Mouse (Mus musculus) kidney, embryonic 14.5 days (tissue): ENCODE measurements around the gene Olfr220. TPM values are rescaled to one million over a fixed set of nuclear protein-coding genes. Genes with fewer than 3 reads are reported as not detected.

Experiments used
- ATAC-seq: fragments of 200-750 bp; cut with Nextera tagmentation; 2 replicates; pipeline ENCODE4 v1.8.0; 2017; ENCODE audit warnings: moderate number of reproducible peaks, mild to moderate bottlenecking, moderate TSS enrichment, moderate library complexity; ENCODE audit not compliant: low FRiP score, low TSS enrichment
- H3K27ac ChIP-seq: fragments of 300-500 bp; sonication (generic); 2 replicates; pipeline ENCODE4 v1.5.1; 2014; ENCODE audit warnings: low read depth, mild to moderate bottlenecking, low read length, moderate library complexity, mixed read lengths
- H3K27me3 ChIP-seq: fragments of 300-500 bp; sonication (generic); 2 replicates; pipeline ENCODE4 v1.6.1; 2014; ENCODE audit warnings: mild to moderate bottlenecking, low read length; ENCODE audit not compliant: control insufficient read depth, insufficient read depth
- H3K36me3 ChIP-seq: fragments of 300-500 bp; sonication (generic); 2 replicates; pipeline ENCODE4 v1.6.1; 2014; ENCODE audit warnings: low read length, mixed read lengths; ENCODE audit not compliant: control insufficient read depth, insufficient read depth
- H3K4me1 ChIP-seq: fragments of 300-500 bp; sonication (generic); 2 replicates; pipeline ENCODE4 v1.6.1; 2014; ENCODE audit warnings: low read length, mixed read lengths; ENCODE audit not compliant: control insufficient read depth, insufficient read depth
- H3K4me2 ChIP-seq: fragments of 300-500 bp; sonication (generic); replicated peaks from 2 replicates; pipeline ENCODE4 v1.6.1; 2014; ENCODE audit warnings: low read depth, mild to moderate bottlenecking, low read length
- H3K4me3 ChIP-seq: fragments of 300-500 bp; sonication (generic); 2 replicates; pipeline ENCODE4 v1.5.1; 2014; ENCODE audit warnings: mild to moderate bottlenecking, low read length
- H3K9ac ChIP-seq: fragments of 300-500 bp; sonication (generic); 2 replicates; pipeline ENCODE4 v1.6.1; 2014; ENCODE audit warnings: low read depth, mild to moderate bottlenecking, low read length, moderate library complexity
- H3K9me3 ChIP-seq: fragments of 300-500 bp; sonication (generic); 2 replicates; pipeline ENCODE4 v1.6.1; 2016; ENCODE audit warnings: low read length; ENCODE audit not compliant: control insufficient read depth
- WGBS: fragments of 180-500 bp; shearing (Covaris S2); extraction: QIAGEN DNeasy Blood & Tissue Kit; methylation state at CpG from one replicate; pipeline ENCODE4 v1.1.7; 2014; 5-methylcytosine and 5-hydroxymethylcytosine counted together
- polyA plus RNA-seq: library from polyadenylated mRNA; unstranded; fragments of >200 nt; fragmentation: Nextera tagmentation; extraction: Ambion mirVana; gene quantifications from 2 replicates; pipeline ENCODE4 v1.2.1, GENCODE M21; 2014

The Olfr220 gene
- polyA plus RNA-seq, result not detected in 2 replicates

DNA sequence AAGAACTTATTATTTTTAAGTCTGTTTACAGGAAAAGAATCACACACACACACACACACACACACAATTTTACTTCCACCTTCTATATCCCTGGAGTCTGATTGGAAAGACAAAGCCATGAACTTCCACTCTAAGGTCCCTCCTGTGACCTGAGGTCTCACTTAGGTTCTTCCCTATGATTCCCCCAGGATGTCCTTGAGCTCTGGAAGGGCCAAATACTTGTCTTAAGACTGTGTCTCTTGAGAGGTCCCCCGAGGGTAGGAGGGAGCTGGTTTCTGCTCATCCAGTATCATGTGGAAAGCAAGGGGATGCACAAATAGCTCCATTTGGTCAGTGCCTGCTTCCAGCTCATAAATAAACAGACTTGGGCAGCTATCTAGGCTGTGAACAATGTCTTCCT lies at the start of gene Olfr220:
TSS of gene Olfr220 (plus strand) at position 301 of the 400 bp plus-strand sequence.
- Histone ChIP-seq H3K36me3 (no peaks in the 10 kb centered on the region), H3K4me1 (no peaks in the 10 kb centered on the region), H3K27ac (no peak within 1 kb of the TSS), H3K4me3 (no peak within 1 kb of the TSS), H3K9me3 (no peaks in the 10 kb centered on the region), H3K27me3 (no peaks in the 10 kb centered on the region), H3K4me2 (no peak within 1 kb of the TSS), H3K9ac (no peak within 1 kb of the TSS)
- WGBS, result 48% methylated on average over 1 of the region's 1 CpGs
- ATAC-seq, result no peak

GRCm38 (mm10) chr1:174422959-174423358 lies 18.9 kb upstream of the Olfr220 start:
- Histone ChIP-seq H3K9ac (no peak overlapping the region), H3K4me2 (no peak overlapping the region), H3K27ac (no peak overlapping the region), H3K4me1 (no peaks in the 10 kb centered on the region), H3K4me3 (no peak overlapping the region), H3K27me3 (no peaks in the 10 kb centered on the region), H3K9me3 (no peaks in the 10 kb centered on the region), H3K36me3 (no peaks in the 10 kb centered on the region)
- WGBS, result 87% methylated on average over 4 of the region's 4 CpGs
- ATAC-seq, result no peak

GRCm38 (mm10) chr1:174423764-174424163 lies 18.1 kb upstream of the Olfr220 start, which contains the start of gene Olfr414:
Gene Olfr414, plus strand, starts transcription at chr1:174424064.
- ATAC-seq, result no peak
- WGBS, result 81% methylated on average over 1 of the region's 1 CpGs

DNA sequence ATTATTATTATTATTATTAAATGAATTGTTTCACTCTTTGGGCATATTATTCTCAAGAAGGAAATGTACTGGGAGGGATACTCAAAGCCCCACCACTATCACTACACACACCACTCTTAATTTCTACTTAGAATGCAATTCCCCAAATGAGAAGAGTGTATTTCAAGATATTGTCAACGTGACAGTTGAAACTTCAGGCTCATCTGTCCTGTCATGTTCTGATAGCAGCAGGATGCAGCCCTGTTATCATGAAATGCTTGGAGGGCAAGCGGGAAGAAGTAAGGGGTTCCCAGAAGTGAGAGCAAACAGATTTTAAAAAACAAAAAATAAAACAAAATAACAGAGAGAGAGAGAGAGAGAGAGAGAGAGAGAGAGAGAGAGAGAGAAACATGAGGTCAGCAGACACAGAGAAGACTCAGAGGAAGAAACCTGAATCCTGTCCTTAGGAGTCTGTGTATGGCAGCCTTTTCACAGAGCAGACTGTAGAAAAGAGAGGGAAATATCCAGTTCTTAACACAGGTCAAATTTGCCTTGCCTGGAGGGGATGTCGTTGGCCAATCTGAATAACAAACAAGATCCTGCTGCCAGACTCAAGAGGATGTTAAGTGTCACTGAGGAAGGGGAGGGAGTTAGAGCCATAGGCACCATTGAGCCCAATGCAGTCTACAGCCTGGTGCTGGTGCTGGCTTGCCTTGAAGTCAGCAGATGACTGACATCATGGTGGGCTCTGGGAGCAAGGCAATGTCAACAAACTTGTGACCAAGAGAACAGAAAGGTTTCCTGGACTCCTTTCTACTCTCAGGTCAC lies 15.5 kb upstream of the Olfr220 start:
- no peak for ATAC-seq

More at GRCm38 (mm10) chr1:174423764-174424163, 18.1 kb upstream of the Olfr220 start, which contains the start of gene Olfr414:
- Histone ChIP-seq H3K9me3 (no peaks in the 10 kb centered on the region), H3K9ac (no peak within 1 kb of the TSS), H3K27me3 (no peaks in the 10 kb centered on the region), H3K4me3 (no peak within 1 kb of the TSS), H3K4me2 (no peak within 1 kb of the TSS), H3K36me3 (no peaks in the 10 kb centered on the region), H3K27ac (no peak within 1 kb of the TSS), H3K4me1 (no peaks in the 10 kb centered on the region)

GRCm38 (mm10) chr1:174427402-174427801 lies 14.5 kb upstream of the Olfr220 start:
- 90% methylated on average over 1 of the region's 1 CpGs for WGBS
- Histone ChIP-seq H3K4me1 (no peaks in the 10 kb centered on the region), H3K27me3 (no peaks in the 10 kb centered on the region), H3K4me3 (no peak overlapping the region), H3K4me2 (no peak overlapping the region), H3K36me3 (no peaks in the 10 kb centered on the region), H3K9ac (no peak overlapping the region), H3K27ac (no peak overlapping the region), H3K9me3 (no peaks in the 10 kb centered on the region)
- no peak for ATAC-seq

More for the DNA sequence above, 15.5 kb upstream of the Olfr220 start:
- no peaks in the 10 kb centered on the region for H3K4me1 ChIP-seq
- H3K4me2 ChIP-seq, result no peak overlapping the region
- no peak overlapping the region for H3K27ac ChIP-seq
- no peaks in the 10 kb centered on the region for H3K36me3 ChIP-seq
- H3K27me3 ChIP-seq, result no peaks in the 10 kb centered on the region
- no peak overlapping the region for H3K4me3 ChIP-seq
- no peaks in the 10 kb centered on the region for H3K9me3 ChIP-seq
- WGBS, result 56% methylated on average over 3 of the region's 3 CpGs
- no peak overlapping the region for H3K9ac ChIP-seq

DNA sequence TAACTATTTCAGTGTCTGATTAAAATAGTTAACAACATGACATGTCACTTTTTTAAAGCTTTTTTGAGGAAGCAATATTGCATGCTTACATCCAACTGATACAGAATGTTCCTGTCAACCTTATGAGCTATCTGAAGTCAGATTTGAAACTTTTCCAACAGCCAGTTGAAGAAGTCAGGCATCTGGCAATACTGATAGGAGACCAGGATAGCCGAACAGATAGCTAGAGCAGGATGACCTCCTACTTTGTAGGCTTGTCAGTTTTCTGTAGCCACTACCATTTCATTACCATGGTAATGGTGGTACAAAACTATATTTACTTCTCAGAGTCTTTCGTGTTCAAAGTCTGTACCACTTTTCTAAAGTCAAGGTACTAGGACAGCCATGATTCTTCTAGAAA lies 13.5 kb upstream of the Olfr220 start:
- Histone ChIP-seq H3K27ac (no peak overlapping the region), H3K4me1 (no peaks in the 10 kb centered on the region), H3K4me3 (no peak overlapping the region), H3K4me2 (no peak overlapping the region), H3K9me3 (no peaks in the 10 kb centered on the region), H3K9ac (no peak overlapping the region), H3K27me3 (no peaks in the 10 kb centered on the region), H3K36me3 (no peaks in the 10 kb centered on the region)
- ATAC-seq, result no peak
- WGBS, result 90% methylated on average over 2 of the region's 2 CpGs

- Histone ChIP-seq H3K27me3 (no peaks in the 10 kb centered on the region), H3K4me2 (no peak overlapping the region), H3K27ac (no peak overlapping the region), H3K9ac (no peak overlapping the region), H3K4me3 (no peak overlapping the region), H3K36me3 (no peaks in the 10 kb centered on the region), H3K9me3 (no peaks in the 10 kb centered on the region), H3K4me1 (no peaks in the 10 kb centered on the region)
- no peak for ATAC-seq
- 23% methylated on average over 1 of the region's 1 CpGs for WGBS
Observed at GRCm38 (mm10) chr1:174434121-174434520, 7.8 kb upstream of the Olfr220 start.

- H3K9ac ChIP-seq, result no peak overlapping the region
- no peaks in the 10 kb centered on the region for H3K27me3 ChIP-seq
- no peaks in the 10 kb centered on the region for H3K36me3 ChIP-seq
- no peak overlapping the region for H3K27ac ChIP-seq
- H3K4me1 ChIP-seq, result no peaks in the 10 kb centered on the region
- no peak overlapping the region for H3K4me2 ChIP-seq
- H3K4me3 ChIP-seq, result no peak overlapping the region
- WGBS, result 84% methylated on average over 2 of the region's 2 CpGs
- no peak for ATAC-seq
- H3K9me3 ChIP-seq, result no peaks in the 10 kb centered on the region
Observed at GRCm38 (mm10) chr1:174455100-174455499, 13.2 kb downstream of the Olfr220 start.

DNA sequence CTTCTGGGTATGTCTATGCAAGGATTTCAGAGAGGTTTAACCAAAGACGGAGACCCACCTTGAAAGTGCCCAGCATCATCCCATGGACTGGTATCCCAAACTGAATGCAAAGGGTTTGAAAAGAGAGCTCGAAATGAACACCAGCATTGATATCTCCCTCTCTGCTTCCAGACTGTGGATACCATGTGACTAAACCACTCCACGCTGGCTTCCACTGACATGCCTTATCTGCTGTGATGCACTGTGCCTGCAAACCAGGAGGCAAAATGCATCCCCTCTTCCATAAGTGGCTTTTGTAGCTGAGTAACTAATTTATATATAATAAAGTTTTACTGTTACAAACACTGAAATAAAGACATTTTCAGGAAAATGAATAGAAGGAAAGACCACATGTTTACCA lies 23.5 kb downstream of the Olfr220 start:
- H3K27me3 ChIP-seq, result no peaks in the 10 kb centered on the region

More for the DNA sequence above, 23.5 kb downstream of the Olfr220 start:
- no peak for ATAC-seq
- H3K4me2 ChIP-seq, result no peak overlapping the region
- no peaks in the 10 kb centered on the region for H3K4me1 ChIP-seq
- no peak overlapping the region for H3K27ac ChIP-seq
- H3K9me3 ChIP-seq, result no peaks in the 10 kb centered on the region
- WGBS, result 80% methylated on average over 3 of the region's 3 CpGs
- H3K9ac ChIP-seq, result no peak overlapping the region
- no peak overlapping the region for H3K4me3 ChIP-seq
- no peaks in the 10 kb centered on the region for H3K36me3 ChIP-seq
